Mouse (Mus musculus) embryonic fibroblast, embryonic 13.5 days (primary cell): ENCODE data around the gene Crhr2. TPM values are rescaled to one million over a fixed set of nuclear protein-coding genes. Genes with fewer than 3 reads are reported as not detected.

Experiments
- H3K27ac ChIP-seq: 2 replicates; pipeline ENCODE4 v1.5.1; 2012; ENCODE audit warnings: low read length, control low read depth, inconsistent platforms; ENCODE audit not compliant: insufficient read depth
- H3K4me1 ChIP-seq: 2 replicates; pipeline ENCODE4 v1.6.1; 2011; ENCODE audit warnings: low read length; ENCODE audit not compliant: control insufficient read depth, insufficient read depth
- H3K4me3 ChIP-seq: 2 replicates; pipeline ENCODE4 v1.5.1; 2011; ENCODE audit warnings: mild to moderate bottlenecking, control low read depth, low read length; ENCODE audit not compliant: insufficient read depth
- CTCF ChIP-seq: IDR thresholded peaks from 2 replicates; pipeline ENCODE4 v1.5.1; 2011; ENCODE audit warnings: mild to moderate bottlenecking, control low read depth, low read length, moderate library complexity, borderline replicate concordance; ENCODE audit not compliant: insufficient read depth
- POLR2A ChIP-seq: IDR thresholded peaks from 2 replicates; pipeline ENCODE4 v1.6.1; 2011; ENCODE audit warnings: low read depth, mild to moderate bottlenecking, control low read depth, low read length, moderate library complexity
- polyA plus RNA-seq: library from polyadenylated mRNA; stranded (reverse); fragments of >200 nt; gene quantifications from 2 replicates; pipeline ENCODE4 v1.2.4, GENCODE M21; 2011; ENCODE audit warnings: low read depth; ENCODE audit not compliant: missing spikeins, insufficient read length

Gene Crhr2
- polyA plus RNA-seq, 1 experiment = not detected

DNA sequence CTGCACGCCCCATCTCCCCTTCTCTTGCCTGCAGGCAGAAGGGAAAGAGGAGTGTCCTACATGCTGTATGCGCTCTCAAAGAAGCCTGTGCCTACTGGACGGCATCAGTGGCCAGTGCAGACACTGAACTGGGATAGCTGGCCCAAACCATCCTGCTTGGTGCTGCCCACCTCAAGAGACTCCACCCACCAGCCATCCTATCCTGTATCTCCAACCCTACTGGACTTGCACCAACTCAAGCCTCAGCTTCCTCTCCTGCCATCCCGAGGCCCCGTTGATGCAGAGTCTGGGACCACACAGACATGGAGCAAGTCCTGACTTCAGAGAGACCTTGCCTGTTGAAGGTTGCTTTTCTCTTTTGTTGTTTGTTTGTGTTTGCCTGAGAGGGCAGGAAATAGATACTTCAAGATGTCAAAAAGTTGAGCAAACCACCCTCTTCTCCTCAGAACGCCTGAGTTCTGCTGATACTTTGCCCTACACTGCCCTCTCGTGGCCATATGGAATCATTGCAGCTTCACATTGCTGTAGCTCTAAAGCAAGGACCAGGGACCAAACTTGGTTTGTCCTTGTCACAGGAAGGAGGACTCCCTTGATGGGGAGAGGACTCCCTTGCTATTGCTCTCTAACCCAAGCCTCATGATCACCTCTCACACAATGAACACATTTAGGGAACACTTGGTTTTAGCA lies 34.1 kb upstream of the Crhr2 start:
- H3K27ac ChIP-seq = no peak overlapping the region
- TF ChIP-seq POLR2A (no peak), CTCF (peak; percentile 63; the same call in 1 of the 2 replicates)
- no peaks in the 10 kb centered on the region for H3K4me1 ChIP-seq
- H3K4me3 ChIP-seq = no peak overlapping the region

DNA sequence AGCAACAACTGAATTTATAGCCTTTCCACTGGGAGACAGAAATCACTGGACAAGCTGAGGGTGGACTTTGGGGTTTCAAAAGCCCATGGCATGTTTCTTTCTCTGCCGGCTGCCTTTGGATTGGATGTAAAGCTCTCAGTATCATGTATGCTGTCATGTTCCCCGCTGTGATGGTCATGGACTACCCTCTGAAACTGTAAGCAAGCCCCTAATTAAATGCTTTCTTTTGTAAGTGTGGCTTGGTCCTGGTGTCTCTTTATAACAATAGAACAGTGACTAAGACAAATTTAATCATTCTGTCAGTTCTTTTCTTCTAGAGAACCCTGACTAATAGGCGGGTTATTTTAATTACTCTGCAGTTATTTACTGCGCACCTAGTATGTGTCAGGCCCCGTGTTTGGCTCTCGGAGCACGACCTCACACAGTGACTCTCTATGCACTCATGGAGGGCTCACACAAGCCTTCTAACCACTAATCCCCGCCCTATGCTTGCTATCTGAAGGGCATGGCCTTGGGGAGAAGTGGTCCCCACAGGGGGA lies 30.3 kb upstream of the Crhr2 start:
- Histone ChIP-seq H3K27ac (no peak overlapping the region), H3K4me3 (no peak overlapping the region), H3K4me1 (no peaks in the 10 kb centered on the region)
- TF ChIP-seq CTCF (no peak), POLR2A (no peak)

DNA sequence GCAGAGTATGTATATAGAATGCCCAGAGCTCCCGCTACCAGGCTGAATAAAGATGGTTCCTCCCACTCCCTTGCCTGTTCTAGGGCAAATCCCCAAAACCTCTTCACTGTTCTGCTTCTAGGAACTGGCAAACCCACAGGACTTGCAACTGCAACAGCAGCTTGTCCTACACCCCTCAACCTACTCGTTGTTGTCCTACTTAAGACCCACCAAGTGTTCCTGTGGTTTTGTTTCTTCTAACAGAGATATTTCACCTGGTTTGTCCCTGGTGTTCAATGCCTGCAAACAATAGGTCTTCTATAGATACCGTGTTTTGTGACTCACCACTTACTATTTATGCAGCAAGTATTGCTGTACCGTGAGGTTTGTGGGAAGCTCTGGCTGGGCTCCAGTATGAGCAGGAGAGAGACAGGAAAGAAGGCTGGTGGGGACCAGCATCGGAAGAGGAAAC lies 28.5 kb upstream of the Crhr2 start:
- no peak for TF ChIP-seq POLR2A
- TF ChIP-seq CTCF = no peak
- no peaks in the 10 kb centered on the region for H3K4me1 ChIP-seq
- H3K4me3 ChIP-seq = no peak overlapping the region
- H3K27ac ChIP-seq = no peak overlapping the region

DNA sequence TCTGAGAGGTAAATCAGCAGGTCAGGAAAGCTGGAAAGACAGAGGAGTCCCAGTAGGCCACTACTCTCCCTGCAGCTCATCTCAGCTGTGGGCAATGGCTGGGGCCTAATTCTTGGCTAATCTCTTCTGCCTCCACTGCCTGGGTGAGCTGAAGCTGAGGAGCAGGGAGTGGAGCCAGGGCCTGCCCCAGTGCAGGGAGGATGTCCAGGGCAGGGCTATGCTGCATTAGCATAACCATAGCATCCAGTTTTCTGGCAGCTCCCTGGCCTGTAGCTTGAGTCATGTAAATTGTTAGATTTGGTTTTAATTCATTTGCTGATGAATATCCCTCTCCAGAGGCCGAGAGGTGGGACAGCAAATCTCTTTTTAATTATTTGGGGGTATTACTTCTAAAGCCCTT lies 26.4 kb upstream of the Crhr2 start:
- TF ChIP-seq POLR2A (no peak), CTCF (no peak)
- Histone ChIP-seq H3K4me1 (no peaks in the 10 kb centered on the region), H3K27ac (no peak overlapping the region), H3K4me3 (no peak overlapping the region)

DNA sequence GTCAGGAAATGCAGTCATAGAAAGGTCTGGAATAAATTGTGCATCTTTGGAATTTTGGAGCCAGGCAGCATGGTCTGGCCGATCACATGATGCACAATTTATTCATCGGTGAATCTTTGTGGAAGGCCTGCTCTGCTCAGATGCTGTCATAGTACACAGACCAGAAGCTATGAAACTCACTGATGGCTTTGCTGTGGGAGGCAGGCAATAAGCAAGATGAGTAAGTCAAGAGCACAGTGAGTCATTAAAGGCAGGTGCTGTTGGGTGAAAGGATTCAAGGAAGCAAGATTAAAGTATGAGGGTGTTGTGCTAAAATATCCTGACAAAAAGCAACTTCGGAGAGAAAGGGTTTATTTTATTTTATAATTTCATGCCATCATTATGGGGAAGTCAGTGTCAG lies 19.4 kb upstream of the Crhr2 start:
- TF ChIP-seq CTCF = no peak
- TF ChIP-seq POLR2A = no peak

DNA sequence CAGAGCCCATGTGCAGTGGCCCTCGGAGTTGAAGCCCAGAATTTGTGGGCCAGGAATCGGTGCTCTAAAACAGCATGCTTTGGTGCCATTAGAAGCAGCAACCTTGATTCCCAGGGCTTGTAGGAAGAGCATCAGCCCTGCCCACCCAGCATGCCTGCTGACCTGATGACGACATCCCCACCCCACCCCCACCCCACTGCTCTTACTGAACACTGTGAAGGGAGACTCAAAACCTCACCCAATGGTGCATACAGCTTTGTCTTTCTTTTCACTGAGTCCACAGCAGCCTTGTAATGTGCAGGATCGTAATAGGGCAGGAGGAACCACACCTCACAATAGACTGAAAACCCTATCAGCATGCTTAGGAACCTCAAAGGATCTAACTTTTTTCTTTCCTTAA lies 13.3 kb upstream of the Crhr2 start:
- no peak overlapping the region for H3K27ac ChIP-seq
- no peaks in the 10 kb centered on the region for H3K4me1 ChIP-seq
- TF ChIP-seq CTCF (no peak), POLR2A (no peak)
- no peak overlapping the region for H3K4me3 ChIP-seq

More for the DNA sequence above, 19.4 kb upstream of the Crhr2 start:
- H3K27ac ChIP-seq = no peak overlapping the region
- H3K4me3 ChIP-seq = no peak overlapping the region
- H3K4me1 ChIP-seq = no peaks in the 10 kb centered on the region

DNA sequence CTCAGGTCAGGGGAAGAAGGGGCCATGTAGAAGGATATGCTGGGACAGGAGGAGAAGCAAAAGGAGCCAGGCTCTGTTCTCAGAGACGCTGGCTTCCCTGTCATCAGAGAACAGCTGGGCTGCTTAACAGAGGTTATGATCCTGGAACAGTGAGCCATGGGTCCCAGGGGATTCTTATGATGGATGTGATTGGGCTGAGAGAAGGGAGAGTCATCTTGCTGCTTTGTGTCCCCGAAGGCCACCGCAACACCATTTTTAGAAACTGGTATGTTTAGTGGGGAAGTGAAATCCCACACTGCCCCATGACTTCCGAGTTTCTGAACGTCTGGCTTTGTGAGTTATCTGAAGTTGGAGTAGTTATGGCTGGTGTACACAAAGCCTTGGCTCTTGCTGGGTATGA lies 12.5 kb upstream of the Crhr2 start:
- Histone ChIP-seq H3K4me1 (no peaks in the 10 kb centered on the region), H3K4me3 (no peak overlapping the region), H3K27ac (no peak overlapping the region)
- TF ChIP-seq POLR2A (no peak), CTCF (no peak)

DNA sequence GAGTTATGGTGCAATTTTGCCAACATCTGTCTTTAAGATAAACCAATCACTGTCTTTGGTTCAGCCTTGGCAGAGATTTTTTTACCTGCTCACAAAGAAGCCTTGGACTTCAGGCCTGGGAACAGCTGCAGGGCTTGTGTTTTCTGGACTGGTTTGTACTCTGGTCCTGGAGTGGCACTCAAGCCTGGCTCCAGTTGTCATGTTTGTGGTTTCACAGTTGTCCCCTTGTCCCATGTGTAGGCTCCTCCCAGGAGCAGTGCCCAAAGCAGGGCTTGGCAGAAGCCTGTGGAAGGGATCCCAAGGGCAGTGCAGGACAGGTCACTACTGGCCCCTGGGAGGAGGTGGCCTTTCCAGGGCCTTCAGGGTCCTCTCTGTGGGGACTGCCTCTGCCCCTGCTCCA lies 5.5 kb upstream of the Crhr2 start:
- no peak overlapping the region for H3K27ac ChIP-seq
- TF ChIP-seq POLR2A = no peak
- TF ChIP-seq CTCF = no peak
- no peaks in the 10 kb centered on the region for H3K4me1 ChIP-seq
- no peak overlapping the region for H3K4me3 ChIP-seq

DNA sequence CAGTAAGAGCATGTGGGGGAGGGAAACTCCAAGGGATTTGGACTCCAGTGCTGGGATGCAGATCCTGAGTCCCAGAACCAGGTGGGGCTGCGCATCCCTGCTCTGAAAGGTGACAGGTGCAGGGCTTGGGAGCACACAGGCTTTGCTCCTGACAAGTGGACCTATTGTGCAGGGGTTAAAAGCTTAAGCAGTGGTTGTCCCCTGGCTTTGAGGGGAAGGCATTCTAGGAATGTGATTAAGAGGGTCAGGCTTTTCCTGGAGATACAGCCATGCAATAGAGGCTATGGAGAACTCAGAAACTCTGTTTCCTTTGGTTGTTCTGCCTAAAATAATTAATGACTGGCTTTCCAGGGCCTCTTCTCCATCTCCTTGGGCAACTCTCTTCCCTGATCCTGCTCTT lies 609 bp upstream of the Crhr2 start:
- TF ChIP-seq CTCF (no peak), POLR2A (no peak)
- Histone ChIP-seq H3K4me3 (no peak overlapping the region), H3K27ac (no peak overlapping the region), H3K4me1 (no peaks in the 10 kb centered on the region)

DNA sequence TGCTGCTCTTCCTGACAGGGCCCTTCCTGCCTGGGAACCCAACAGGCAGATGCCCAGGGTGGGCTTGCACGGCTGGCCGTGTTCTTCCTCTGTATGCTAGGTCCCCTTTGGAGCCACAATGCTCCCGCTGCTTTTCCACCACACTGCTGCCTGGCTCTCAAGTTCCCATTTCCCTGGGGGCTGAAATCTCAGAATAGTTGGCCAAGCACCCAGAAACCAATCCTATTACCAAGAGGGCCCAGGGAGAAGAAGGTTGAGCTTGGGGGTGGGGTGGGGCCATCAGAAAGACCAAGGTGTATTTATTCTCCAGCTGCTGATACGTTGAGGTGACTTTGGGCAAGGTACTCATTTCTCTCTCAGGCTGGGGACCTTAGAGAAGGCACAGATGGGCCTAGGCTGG lies 1.5 kb downstream of the Crhr2 start:
- Histone ChIP-seq H3K4me1 (no peaks in the 10 kb centered on the region), H3K27ac (no peak overlapping the region), H3K4me3 (no peak overlapping the region)
- TF ChIP-seq POLR2A (no peak), CTCF (no peak)

DNA sequence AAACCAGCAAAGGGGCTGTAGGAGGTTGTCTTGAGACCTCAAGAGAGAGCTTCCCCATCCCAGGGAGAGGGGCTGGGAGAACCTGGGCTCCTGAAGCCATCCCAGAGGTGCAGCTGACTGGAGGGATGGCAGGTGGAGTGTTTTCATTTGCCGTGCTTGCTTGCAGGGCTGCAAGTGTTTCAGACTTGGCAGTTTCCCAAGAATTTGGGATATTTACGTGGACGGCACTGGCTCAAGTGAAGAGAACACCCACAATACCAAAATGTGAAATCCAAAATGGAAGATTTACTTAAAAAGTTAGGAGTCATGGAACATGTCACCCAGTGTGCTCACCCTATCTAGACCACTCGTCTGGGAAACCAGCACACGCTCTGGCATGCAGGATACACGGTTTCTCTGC lies 2.2 kb downstream of the Crhr2 start:
- Histone ChIP-seq H3K4me3 (no peak overlapping the region), H3K27ac (no peak overlapping the region), H3K4me1 (no peaks in the 10 kb centered on the region)
- no peak for TF ChIP-seq POLR2A
- TF ChIP-seq CTCF = no peak
